Mouse (Mus musculus): ENCODE results near the gene Vmn1r101.
"Not testable (repeated sequence)": the region's sequence is repeated elsewhere in the genome, so short reads cannot be mapped to it uniquely, and the experiment has no call there.

Vmn1r101 gene

GRCm38 (mm10) chr7:20442493-20442892, at the start of gene Vmn1r101:
Gene Vmn1r101, minus strand, starts transcription at chr7:20442593.
- DNase-seq (ENCODE audit: low spot score in 2 of 2), result not testable (repeated sequence)

GRCm38 (mm10) chr7:20474825-20475224, 32.4 kb upstream of the Vmn1r101 start, which contains the start of gene Gm10670:
Gene Gm10670, minus strand, starts transcription at chr7:20474925.
- DNase-seq (ENCODE audit: low spot score in 2 of 2), result not testable (repeated sequence)

GRCm38 (mm10) chr7:20417642-20418041, 24.8 kb downstream of the Vmn1r101 start, which contains the start of gene Vmn1r100:
Gene Vmn1r100, plus strand, starts transcription at chr7:20417942.
- not testable (repeated sequence) for DNase-seq (ENCODE audit: low spot score in 2 of 2)
